Mouse (Mus musculus) hematopoietic stem cell, adult 5-6 weeks (primary cell): ENCODE data around the gene Plekhh2. TPM values are rescaled to one million over a fixed set of nuclear protein-coding genes. Genes with fewer than 3 reads are reported as not detected.

ENCODE experiments used
- ATAC-seq, 2 experiments: fragments of 125-278 bp in 1 of 2; replicated peaks in 1 of 2; 2 replicates each; pipeline ENCODE4 v1.8.0; 2016 to 2017; ENCODE audit warnings: inconsistent platforms in 2 of 2, mild to moderate bottlenecking in 2 of 2, moderate number of reproducible peaks in 2 of 2, low read depth in 1 of 2, moderate TSS enrichment in 1 of 2; ENCODE audit not compliant: low FRiP score in 2 of 2, poor library complexity in 2 of 2, severe bottlenecking in 2 of 2, insufficient read depth in 1 of 2, low TSS enrichment in 1 of 2
- total RNA-seq: library from RNA; stranded (forward); fragments of 172-1452, 232-1000 nt; gene quantifications from 2 replicates; pipeline ENCODE4 v1.2.3, GENCODE M21; 2017

Gene Plekhh2
- 0.06 TPM in 1 of 2 replicates, not detected in the other for total RNA-seq

- peak; percentile 32 to 79 for ATAC-seq
Measured at GRCm38 (mm10) chr17:84511682-84512515, at the start of gene Plekhh2. Plekhh2 (plus strand) TSS chr17:84511895.

- ATAC-seq = peak; percentile 97 to 98
Measured at GRCm38 (mm10) chr17:84465753-84466608, 45.7 kb upstream of the Plekhh2 start, which contains the start of gene Thada. Thada (minus strand) TSS chr17:84466205.

- ATAC-seq = no peak
Measured at GRCm38 (mm10) chr17:84474312-84474711, 37.4 kb upstream of the Plekhh2 start.

DNA sequence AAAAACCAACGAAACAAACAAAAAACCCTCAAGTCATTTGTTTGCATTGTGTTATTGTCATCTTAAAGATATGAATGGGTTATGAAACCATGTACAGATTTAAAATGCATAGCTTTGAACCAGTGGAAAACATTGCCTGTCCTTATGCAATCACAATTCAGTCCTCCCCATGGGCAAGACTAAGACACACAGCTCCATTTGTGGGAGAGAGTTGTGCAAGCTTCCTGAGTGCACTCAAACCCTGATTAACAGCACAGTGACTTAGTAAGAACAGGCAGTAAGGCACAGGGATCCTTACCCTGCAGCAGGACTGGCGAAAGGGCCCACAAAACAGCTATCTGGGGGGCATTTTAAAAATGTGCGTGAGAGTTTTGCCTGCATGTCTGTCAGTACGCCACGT is 34.5 kb upstream of the Plekhh2 start:
- no peak for ATAC-seq

DNA sequence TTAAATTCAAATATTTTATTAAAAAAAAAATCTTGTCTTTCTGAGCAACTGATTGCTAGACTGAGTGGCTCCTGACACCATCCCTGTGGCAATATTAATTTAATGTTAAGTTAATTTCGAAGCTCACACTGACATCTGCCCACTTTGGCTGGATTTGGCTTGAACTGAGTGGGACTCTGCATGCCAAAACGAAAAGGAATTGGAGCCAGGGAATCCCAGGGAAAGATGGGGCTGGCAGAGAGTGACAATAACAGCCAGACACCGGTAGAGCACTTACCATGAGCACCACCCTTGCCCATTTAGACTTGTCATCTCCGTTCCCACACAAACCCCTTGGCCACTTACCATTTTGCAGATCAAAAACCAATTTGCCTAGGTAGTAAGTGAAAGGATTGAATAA is 33.4 kb upstream of the Plekhh2 start:
- ATAC-seq = no peak

DNA sequence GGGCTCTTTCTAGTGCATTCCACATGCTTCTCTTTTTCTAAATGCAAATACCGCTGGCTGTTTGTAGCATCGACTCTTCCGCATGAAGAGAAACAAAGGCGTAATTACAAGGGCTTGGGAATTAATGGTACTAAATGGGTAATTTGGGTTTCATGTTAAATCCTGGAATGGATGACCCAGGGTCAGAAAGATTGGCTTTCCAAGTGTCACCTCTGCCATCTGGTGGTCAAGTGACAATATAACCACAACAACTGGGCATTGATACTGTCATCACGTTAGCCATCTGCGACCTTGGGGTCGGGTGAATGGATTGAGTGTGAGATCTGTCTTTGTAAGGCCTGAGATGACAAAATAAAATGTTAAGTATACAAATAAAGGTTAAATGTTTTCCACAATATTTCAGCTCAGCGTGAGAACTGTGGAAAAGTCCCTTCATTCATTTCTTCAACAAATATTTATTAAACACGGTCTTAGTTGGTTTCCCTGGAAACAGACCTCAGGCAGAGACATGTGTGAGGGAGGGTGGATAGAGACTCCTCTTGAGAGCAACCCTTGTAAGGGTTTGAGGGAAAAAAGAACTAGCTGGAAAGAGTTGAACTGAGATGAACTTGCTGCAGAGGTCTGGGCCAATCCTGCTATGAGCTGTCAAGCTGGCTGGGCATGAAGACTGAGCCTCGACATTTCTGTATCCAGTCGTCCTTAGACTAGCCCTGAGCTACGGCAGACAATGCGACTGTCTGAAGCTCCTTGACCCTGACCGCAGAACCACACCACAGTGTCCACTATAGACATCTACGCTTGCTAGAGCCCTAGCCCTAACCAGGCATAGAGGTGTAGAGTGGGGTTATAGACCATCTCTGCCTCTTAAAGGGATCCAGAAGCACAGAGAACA is 31.0 kb upstream of the Plekhh2 start:
- peak; percentile 64 to 67 for ATAC-seq

GRCm38 (mm10) chr17:84482831-84483230 is 28.9 kb upstream of the Plekhh2 start:
- no peak for ATAC-seq

DNA sequence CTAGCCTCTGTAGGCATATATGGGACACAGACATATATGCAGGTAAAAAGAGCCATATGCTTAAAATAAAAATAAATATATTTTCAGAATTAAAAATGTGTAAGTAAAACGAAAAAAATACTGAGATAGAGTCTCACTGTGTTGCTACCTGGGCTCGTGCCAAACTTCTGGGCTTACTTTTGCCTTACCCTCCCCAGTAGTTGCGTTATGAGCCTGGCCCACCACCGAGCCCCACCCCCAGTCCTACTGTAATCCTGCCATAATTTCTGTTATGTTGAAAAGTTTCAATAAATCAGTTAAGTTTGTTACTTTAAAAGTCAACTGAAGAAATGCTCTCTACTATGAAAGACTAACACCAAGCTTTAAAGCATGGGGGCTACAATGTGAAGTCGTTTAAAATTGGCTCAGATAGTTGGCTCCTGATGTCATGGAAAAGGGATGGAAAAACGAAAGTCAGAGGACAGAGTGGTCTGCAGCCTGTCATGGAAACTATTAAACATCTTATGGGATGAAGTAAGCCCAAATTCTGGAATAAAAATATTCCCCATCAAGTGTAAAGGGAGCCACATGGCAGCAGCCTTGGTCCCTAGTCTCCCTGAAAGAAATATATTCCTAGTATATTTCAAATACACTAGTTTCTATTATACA is 27.9 kb upstream of the Plekhh2 start:
- no peak for ATAC-seq

- no peak for ATAC-seq
Measured at GRCm38 (mm10) chr17:84487415-84487814, 24.3 kb upstream of the Plekhh2 start.

- no peak for ATAC-seq
Measured at GRCm38 (mm10) chr17:84492255-84492880, 19.3 kb upstream of the Plekhh2 start.

DNA sequence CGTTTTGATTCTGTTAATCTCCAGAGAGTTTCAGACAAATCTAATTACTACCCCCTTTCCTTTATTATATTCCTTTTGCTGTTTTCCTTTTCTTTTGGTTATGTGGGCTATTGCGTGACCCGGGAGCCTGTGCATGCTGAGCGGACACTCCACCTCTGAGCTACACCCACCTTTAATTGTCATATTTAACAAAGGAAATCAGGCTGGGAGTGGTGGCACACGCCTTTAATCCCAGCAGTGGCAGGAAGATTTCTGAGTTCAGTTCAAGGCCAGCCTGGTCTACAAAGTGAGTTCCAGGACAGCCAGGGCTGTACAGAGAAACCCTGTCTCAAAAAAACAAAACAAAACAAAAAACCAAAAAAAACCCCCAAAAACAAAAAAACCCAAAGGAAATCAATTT is 14.7 kb upstream of the Plekhh2 start:
- no peak for ATAC-seq

GRCm38 (mm10) chr17:84497559-84497958 is 14.1 kb upstream of the Plekhh2 start:
- no peak for ATAC-seq

DNA sequence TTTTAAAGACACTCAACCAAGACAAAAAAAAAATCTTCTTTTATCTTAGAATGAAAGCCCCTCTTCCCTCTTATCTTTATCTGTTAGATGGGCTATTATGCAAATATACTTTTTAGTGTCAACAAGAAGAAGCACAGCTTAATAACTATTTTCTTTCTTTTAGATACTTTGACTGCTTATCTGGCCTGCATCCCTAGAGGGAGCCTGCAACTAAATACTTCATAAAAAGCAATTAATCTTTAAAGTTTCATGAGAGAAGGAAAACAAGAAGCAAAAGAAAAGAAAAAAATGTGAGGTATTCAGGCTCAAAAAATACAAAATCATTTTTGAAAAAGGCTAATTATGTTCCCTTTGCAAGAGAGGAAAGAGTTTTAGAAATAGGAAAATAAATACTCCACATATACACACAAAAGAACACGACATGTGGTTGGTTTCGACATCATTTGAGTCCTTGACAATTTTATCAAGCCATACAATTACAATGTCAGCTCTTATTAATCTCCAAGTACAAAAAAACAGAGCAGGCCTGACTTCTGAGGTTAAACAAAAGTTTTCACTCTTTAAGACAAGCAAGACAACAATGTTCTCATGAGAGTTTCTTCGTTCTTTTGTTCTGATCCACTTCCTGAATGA is 13.6 kb upstream of the Plekhh2 start:
- ATAC-seq = no peak

DNA sequence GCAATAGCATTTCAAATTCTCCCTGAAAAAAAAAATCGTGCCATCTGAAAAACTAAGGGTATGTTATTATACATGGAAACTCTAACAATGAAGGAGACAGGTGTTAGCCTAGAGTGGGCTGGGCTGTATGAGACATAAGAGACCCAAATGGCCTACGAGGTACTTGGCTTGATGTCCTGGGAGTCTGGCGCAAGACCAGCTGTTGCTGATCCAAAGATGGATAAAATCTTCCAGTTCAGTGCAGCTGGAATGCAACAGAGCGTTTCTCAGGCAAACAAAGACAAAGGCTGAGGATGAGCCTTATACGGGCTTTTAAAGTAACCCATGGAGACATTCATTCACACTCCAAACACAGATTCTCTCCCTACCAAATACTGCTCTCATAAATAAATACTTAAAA is 13.1 kb upstream of the Plekhh2 start:
- ATAC-seq = no peak

DNA sequence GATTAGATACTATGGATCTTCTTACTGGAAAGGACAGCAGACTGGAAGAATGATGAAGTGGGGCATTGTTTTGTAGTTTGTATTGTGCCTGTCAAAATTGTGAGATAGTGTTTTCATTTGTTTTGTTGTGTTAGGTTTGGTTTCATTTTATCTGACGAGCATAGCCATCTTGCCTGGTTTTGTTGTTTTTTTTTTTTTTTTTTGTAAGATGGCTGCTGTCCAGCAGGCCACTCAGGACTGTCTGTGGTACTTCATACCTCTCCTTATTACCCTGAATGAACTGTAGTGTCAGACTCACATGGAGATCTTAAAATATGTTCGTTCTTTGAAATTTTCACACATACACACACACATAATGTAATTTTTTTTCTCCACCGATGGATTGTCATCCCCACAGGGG is 9.4 kb upstream of the Plekhh2 start:
- ATAC-seq = no peak

DNA sequence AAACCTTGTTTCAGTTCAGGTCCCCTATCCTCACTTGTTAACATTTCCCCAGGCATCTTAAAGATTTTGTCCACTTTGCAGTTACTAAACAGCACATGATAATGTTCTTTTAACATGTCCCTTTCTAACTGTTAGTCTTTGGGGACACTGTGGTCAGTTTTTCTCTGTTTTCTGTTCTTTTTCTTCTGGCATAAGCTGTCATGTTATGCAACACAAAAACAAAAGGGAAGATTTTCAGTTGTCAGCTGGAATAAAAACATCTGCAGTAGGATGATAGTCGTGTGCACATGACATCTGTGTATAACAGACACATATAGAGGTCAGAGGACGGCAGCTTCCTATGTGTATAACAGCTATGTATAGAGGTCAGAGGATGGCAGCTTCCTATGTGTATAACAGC is 5.8 kb upstream of the Plekhh2 start:
- no peak for ATAC-seq
